Mouse (Mus musculus) induced T-regulatory cell, adult 2 months (primary cell): ENCODE measurements around the gene Zfhx3.

ENCODE experiments used
- DNase-seq: peaks from one replicate; pipeline ENCODE4 v3.0.0-alpha.2; 2012; ENCODE audit warnings: low read depth

Gene Zfhx3

DNA sequence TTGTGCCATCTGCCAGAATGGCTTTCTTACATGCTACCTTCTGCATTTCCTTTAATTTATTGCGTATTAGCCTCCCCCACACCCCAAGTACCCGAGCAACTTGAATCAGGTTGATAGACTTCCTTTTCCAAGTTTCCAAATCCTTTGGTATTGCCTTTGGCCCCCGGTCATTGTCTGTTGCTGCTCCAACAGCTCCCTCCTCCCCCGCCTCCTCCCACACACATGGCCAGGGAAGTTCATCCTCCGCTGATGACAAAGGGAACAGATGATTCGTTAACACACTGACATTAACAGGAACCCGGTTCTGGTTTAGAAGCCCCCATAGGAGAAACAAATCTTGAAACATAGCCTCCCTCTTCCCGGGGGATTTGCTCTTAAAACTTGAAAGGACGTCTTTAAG lies 917.5 kb downstream of the Zfhx3 start:
- no peak for DNase-seq

DNA sequence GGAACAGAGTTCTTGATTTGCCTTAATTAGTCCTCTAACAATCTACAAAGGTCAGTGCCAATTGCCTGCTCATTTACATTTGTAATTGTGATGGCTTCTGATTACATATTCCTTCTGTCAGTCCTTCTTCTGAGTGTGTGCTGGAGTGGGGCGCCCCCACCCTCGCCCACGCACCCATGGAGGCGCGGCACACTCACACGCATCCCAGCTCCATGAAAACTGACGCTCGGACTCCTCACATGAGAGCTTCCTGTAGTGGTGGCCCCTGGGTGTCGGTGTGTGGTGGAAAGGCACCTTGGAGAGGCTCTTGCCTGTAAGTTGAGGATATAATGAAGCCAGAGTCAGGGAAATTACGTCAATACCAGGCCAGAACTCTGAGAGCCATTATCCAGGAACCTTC lies 921.0 kb downstream of the Zfhx3 start:
- no peak for DNase-seq

DNA sequence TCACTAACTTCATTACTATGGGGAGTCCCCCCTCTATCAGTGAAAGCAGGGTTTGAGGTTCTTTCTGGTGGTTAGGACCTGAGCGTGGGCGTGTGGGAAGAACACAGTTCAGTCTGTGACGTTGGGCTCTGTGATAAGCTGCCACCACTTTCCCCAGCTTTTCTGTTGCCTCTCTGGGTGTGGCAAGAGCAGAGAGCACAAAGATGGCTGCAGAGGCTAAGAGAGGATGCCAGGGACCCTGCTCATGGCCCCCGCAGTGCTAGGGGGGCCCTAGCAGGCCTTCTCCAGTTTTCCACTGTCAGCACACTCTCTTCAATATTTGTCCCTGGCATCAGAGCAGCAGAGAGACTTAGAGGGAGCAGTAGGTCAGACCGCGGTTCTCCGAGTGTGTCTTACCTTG lies 924.0 kb downstream of the Zfhx3 start:
- DNase-seq, result no peak

DNA sequence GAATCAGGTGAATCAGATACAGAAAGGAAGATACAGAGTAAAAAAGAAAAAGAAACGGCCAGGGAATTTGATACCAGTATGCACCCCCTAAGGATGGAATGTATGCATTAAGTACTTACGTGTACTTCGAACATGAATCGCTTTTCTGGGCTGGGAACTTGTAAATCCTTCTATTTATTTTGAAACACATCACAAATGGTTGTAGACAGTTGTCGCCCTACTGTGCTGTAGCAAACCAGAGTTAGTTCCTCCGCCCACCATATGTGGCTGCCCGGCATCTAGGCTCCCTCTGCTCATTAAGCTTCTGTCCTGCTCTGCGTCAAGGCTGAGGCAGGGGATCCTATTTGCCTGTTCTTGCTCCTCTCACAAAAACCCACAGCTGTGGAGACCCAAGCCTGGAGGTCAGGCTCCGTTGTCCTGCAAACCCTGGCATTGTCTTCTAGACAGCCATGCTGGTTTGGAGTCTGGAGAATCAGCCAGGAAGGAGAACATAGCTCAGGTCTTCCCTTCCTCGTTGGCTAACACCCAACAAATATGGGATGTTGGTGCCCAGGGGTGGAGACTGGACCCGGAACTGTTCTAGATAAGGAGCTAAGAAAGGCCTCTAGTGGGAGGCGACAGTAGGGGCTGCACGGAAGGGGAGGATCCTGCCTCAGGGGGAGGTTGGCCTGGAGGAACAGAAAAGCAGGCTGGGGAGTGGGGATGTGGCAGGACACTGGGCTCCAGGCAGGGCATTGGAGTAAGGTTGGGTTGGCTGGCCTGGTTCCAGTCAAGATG lies 925.2 kb downstream of the Zfhx3 start:
- no peak for DNase-seq

DNA sequence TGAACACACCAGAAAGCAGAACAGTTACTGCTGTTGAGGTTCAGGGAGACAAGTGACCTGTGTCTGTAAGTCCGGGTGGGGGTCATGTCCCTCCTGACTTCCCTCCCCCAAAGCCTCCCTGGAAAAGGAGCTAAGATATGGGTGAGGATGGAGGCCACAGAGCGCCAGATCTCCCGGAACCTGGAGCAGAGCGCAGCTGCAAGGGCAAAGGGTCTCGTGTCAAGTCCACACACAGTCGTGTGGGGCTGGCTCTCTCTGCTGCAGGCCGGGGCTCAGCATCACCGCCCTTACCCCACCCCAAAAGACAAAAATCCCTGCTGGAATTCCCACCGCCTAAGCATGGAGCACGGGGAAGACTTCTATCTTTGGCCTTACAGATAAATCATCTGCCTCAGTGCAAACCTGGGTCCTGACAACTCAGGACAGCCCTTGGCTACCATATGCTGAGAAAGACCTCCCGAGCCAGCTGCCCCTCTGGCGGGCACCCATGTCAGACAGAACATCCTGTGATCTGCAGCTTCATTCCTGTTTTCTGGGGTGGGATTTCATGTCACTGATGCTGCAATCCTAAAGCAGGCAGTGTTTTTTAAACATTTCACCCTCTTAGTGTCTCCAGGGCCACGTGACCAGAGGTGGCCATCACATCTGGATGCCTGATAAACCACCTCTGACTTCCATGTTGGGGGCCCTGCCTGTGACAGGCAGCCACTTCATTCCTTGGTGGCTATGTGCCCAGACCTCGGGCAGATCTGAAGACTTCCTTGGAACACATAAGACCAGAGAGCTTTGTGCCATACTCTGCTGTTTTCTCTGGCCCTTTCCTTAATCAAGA lies 926.0 kb downstream of the Zfhx3 start:
- DNase-seq, result no peak

DNA sequence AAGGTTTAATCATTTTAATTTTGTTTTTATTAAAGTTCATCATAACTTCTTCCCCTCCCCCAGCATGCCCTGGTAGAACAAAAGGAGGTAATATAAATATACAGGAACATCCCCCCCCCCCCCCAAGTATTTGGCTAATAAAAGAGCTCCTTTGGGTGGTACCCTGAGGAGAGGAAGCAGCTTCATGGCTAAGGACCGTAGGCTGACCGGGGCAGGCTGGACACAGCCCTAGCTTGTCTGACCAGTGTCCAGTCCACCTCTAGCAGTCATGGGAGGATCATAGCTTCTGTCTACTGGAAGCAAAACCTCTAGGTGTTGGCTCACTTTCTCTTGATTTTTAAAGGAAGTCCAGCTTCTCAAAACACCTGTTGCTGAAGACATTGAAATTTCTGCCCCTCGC lies 927.0 kb downstream of the Zfhx3 start:
- DNase-seq, result no peak

DNA sequence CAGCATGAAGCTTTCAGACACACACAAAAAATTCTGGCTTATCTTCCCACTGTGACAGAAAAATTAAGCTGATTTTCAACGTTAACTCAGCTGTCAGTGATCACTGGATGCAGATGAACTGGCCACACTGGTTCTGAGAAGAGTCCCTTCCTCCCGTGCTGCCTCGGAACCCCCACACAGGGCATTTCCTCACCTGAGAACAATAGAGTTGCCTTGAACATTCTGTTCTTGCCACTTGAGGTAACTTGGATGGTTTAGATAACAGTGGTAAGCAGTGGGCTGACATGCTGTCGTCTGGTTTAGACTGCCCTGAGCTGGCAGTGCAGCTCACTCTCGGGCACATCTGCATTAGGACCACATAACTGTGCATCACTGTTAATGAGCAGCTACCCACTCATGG lies 927.5 kb downstream of the Zfhx3 start:
- no peak for DNase-seq

DNA sequence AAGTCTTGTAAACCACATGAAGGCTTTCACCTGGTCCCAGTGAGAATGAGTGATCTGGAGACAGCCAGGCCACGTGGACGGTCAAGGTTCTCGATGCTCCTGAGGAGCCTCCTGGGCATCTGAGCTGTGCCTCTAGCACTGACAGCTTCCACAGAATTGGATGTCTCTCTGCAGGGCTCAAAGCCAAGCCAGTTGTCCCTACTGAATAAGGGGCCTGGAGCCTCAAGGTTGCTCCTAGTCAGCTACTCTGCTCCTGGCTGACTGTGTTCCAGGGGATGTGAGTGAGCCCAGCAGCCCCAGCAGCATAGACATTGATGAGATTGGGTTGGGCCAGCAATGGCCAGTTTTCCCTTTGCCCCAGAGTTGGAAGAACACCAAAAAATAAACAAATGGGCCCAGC lies 927.9 kb downstream of the Zfhx3 start:
- DNase-seq, result no peak

DNA sequence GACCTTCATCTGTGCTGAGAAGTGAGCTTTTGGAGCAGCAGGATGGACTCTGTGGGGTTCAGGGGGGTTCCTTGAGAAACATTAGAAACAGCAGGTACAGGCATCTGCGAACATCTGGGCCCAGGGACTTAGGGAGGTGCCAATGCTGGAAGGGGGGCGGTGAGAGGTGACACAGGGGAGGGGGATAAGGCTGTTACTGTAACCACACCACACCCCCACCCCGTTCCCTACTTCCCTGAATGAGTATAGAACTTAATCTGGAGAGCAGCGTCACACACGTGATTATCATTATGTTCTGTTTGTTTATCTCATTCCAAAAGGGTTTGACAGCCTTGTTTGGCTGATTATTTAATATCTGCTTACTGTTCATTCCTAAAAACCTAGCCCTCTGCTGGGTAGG lies 933.3 kb downstream of the Zfhx3 start:
- DNase-seq, result no peak

DNA sequence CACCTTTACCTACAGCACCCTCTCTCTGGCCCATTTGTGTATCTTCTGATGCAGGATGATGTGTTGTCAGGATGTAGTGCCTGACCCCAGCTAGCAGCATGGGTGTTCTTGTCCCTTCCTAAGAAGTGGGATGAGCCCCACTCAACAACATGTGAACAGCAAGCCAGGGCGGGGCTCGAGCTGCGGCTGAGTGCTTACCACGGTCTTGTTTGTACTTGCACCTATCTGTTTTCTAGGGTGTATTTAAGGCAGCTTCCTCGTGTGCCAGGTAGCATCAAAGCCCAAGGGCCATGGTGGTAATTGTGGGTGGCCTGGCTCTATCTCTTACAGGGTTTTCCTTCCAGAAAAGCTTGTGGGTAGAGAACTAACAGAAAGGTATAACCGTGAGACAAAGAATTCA lies 937.7 kb downstream of the Zfhx3 start:
- no peak for DNase-seq

DNA sequence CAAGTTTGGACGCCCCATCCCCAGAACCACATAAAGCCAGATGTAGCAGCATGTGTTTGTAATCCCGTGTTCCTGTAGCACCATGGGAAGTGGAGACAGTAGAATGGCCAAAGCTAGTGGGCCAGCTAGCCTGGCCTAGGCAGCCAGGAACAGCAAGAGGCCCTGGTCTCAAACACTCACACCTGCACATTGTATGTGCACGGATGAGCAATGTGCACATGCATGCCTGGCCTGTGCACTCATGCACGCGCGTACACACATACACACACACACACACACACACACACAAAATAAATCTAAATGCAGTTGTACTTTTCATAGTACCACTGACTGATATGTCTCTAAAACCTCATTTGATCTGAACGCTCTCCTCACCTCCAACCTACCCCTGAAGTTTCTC lies 938.9 kb downstream of the Zfhx3 start:
- no peak for DNase-seq

DNA sequence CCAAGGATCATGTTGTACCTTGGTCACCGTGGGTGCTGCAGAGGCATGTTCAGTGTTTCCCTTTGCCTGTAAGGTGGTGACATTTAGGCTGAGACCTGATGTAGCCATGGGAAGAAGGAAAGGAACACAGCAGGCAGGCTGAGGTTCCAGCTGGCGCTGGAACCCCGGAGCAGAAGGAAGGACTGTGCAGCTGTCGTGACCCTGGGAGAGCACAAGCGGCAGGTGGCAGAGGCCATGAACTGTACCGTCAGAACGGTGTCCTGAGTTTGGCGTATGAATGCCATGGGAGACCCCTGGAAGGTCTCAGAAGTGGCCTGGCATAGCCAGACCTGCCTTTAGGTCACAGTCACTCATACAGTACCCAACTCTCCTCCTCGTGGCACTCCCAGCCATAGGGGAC lies 939.6 kb downstream of the Zfhx3 start:
- DNase-seq, result no peak

DNA sequence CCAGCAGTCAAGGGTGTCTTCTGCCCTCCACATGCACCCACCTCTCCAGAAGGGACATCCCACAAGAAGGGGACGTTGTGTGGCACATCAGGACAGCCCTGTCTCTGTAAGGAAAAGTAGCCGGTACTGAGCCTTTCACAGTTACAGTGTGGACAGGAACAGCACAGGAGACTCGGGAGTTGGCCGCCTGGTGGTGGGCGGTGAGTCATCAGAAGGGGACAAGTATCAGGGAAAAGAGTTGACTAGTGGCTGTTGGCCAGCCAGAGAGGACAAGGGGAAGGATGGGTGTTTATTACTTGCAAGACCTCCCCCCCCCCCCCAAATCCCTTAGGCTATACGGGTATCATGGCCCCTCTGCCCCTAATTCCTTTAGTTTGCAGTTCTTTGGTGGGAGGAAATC lies 940.9 kb downstream of the Zfhx3 start:
- no peak for DNase-seq

DNA sequence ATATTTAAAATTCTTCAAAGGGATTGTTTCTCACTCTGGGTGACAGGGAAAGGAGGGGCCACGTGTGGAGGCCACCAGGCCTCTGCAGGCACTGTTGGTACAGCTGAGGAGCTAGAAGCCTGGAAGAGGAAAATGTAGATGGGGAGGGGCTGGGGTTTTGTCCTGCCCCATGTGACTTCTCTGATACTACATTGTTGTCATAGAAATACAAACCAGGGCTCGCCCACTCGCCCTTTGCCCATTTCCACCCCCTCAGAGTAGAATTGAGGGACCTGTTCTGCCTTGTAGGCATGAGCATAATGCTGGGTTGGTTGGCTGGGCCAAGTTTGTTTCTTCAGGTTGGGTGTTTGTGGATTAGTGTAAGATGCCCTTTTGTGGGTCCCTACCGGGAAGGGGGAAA lies 942.5 kb downstream of the Zfhx3 start:
- DNase-seq, result no peak

DNA sequence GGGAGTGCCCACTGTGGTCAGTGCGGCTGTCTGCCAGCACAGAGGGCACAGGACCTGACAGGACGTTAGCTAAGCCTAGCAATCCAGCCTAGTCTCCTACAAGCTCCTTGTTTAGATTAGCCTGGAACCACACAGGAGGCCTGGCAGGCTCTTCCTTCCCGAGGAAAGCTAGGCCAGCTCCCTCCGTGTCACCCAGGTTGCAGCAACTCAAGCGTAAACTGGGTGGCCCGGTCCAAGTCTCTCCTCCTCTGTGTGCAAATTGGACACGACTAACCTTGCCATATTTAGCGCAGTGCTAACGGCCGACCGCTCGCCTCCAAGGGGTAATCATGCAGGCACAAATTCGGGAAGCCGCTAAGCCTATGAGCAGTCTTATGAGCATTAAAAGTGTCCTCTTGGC lies 943.0 kb downstream of the Zfhx3 start:
- DNase-seq, result no peak

DNA sequence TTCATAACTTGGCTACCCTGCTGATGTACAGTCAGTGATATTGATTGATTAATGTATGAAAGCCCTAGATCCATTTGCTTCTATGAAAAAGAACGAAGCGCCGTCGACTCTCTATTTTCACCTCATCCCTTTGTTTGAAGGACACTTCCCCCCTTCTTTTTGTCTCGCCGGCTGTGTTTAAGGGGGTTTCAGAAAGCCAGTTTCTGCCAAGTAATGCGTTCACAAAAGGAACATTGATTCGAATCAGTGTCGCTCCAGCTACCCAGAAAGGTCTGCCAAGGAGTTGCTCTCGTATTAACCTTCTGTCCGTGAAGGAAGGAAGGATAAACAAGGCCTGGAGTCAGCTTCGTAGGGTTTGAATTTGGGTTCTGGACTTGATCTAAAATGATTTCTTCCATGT lies 943.4 kb downstream of the Zfhx3 start:
- no peak for DNase-seq

DNA sequence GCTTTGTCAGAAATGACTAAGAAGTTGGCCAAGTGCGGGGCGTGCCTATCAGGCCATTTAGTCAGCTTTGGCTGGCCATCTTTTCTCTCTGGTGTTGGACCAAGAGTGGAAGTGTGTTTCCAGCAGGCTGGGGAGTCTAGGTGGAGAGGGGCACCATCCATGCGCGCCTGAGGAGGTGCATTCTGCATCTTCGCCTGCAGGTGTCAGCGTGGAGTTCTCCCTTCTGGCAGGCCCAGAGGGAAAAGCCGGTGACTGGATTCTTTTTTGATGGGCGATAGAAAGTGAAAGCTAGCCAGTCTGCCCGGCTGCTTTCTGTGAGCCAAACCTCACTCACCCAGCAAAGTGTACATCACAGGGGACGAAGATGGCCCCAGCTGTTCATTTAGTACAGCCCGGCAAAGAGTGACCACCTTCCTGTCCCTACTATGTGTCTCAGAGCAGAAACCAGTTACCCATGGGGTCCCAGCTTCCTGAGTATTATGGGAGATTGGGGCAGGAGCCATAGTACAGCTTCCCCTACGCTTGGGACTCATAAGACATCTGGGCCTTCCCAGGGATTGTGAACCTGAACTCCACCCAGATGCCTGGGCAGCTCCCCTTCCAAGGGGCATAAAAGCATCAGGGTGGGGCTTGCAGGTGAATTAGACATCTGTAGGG lies 944.3 kb downstream of the Zfhx3 start:
- DNase-seq, result peak; percentile 84

DNA sequence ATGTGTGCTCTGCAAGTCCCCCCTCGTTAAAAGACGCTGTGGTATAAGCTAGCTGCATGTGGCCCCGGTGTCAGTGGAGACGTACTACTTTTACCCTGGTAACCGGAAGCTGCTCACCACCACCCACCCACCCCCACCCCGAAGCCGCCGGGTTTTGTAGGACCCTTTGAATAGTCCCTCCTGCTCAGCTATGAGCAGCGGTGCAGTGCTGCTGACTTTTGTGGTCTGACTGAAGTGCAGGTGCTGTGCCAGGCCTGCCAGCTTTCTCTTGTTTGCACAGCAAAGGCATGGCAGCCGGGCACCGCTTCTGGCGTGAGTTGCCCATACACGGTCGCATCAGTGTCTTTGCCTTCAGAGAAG lies 944.8 kb downstream of the Zfhx3 start:
- no peak for DNase-seq

DNA sequence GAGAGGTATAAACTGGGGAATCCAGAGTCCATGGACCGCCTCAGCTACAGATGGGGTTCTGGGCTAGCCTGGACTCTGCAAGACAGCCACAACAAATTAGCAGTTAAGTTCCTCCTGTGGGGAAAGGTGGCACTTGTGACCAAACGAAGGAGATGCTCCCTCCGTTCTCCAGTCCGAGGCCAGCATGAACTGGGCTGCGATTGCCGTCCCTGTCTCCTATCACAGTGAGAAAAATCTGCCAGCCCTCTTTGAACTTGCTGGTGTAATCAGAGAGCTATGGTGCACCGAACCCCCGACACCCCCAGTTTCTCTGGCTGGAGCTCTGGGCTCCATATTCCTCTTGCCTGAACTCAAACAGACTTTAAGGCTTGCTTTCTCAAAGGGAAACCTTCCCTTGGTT lies 945.4 kb downstream of the Zfhx3 start:
- peak; percentile 6 for DNase-seq

DNA sequence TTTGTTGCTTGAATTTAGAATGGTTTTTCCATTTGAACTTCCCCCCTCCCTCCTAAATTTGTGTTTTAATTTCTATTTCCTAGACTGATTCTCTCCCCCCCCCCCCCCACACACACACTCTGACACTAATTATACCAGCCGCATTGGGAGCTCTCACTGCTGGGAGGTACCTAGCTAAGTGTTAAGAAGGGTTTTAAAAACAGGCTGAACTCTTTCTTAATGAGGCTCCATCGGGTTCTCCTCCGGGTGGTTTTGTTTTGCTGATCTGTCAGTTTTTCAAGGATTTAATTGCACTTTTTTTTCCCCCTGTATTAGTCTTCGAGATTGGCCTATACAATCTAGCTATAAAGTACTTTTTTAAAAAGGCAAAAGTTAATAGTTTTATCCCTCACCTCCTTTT lies 946.5 kb downstream of the Zfhx3 start:
- no peak for DNase-seq

DNA sequence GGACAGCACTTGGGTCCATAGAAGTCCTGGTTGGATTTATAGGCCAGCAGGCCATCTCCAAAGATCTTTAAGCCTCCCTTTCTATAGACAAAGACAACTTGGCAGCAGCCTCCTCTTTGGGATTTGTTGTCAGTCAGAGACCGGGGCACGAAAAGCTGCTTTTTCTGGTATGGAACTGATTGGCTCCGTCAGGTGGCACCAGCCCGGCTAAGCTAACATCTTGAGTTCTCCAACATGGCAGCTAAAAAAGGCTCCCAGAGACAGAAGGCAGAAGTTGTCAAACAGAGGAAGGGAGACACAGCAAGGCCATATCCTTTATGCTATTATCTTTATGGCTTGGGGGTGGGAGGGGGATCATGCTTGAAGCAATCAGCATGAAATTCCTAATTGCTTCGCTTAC lies 947.0 kb downstream of the Zfhx3 start:
- no peak for DNase-seq

DNA sequence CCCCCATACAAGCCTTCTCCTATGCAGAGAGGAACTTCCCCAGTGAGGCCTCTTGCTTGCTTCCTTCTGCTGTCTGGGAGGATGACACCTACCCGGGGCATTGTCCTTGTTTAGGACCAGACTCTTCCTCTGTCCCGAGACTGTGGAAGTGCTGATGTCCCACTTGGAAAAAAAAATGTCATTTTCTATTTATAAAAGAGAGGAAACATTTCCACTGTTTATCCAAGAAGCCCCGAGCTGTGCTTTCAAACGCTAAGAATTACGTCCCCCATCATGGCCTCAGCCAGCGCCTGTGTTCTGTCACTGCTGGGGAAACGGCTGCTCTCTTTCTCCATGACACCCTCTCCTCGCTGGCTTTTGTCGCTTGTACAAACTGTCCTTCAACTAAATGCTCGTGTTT lies 951.8 kb downstream of the Zfhx3 start:
- DNase-seq, result no peak
